Mouse (Mus musculus) C2C12 (cell line): Measurements from ENCODE around the gene Moap1.

Experiments used
- CTCF ChIP-seq: IDR thresholded peaks from one replicate; pipeline ENCODE4 v1.5.1; 2011; ENCODE audit not compliant: control insufficient read depth, insufficient read depth, insufficient read length
- MAX ChIP-seq: IDR thresholded peaks from one replicate; pipeline ENCODE4 v1.6.1; 2011; ENCODE audit warnings: mild to moderate bottlenecking, control low read depth

- TF ChIP-seq CTCF (no peak), MAX (no peak)
These were observed 40.4 kb downstream of the Moap1 start for GRCm38 (mm10) chr12:102703111-102703412.
